Mouse (Mus musculus) E14TG2a.4 (cell line): ENCODE data around the gene Lrrc26.

ENCODE experiments used
- CTCF ChIP-seq: conservative IDR thresholded peaks from 2 replicates; pipeline ENCODE4 v1.5.1; 2014; ENCODE audit warnings: low read length
- NANOG ChIP-seq: IDR thresholded peaks from 2 replicates; pipeline ENCODE4 v1.6.1; 2014; ENCODE audit warnings: borderline replicate concordance, low read length, mixed read lengths

- TF ChIP-seq CTCF (no peak), NANOG (no peak)
Observed at GRCm38 (mm10) chr2:25310180-25310579, 20.5 kb downstream of the Lrrc26 start.
